8 mouse cellular contexts compared by ENCODE assay signal in the genomic region with DNA sequence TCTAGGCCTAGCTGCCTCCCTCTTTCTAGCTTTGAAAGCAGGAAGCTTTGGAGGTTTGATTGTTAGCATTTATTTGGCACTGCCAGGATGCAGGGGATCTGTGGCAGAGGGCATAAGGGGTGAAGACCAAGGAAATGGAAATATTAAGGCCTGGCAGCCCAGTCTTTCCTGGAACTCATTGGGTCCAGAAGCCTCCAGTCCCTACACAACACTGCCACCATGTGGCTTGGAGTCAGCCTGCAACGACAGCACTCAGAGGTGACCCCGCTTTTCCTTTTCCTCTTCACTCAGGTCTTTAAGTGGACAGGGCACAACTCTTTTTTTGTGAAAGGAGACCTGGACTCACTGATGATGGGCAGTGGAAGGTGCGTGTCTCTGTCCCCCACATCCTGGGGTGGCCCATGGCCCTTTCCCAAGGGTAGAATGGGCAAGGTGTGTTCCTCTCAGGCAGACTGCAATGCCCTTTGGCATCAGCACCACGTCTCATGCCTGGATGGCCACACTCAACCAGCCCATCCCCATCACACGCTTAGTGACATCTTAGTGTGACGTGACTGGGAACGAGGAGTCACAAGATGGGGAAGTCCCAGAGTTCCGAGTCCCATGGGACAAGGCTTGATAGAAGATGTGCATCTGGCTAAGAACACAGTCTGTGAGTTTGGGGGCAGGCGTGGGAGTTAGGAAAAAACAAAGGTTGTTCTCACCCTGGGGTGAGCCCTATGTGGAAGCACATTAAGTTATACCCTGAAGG. TPM values are rescaled to one million over a fixed set of nuclear protein-coding genes. Genes with fewer than 3 reads are reported as not detected.
A peak's percentile ranks its signal among the peaks of the same experiment; 100 is the strongest.
DNase-seq lines count a peak whose midpoint lies in the region; ATAC-seq and TF ChIP-seq lines count a peak whose summit lies in the region.

No protein-coding gene starts in this region.

- H3K4me2 ChIP-seq in intestine, embryonic 15.5 days (replicated peaks), result no peak overlapping the region
- H3K4me2 ChIP-seq in liver, embryonic 16.5 days (ENCODE audit: low read depth, low read length), result no peak overlapping the region
- H3K4me2 ChIP-seq in neural tube, embryonic 15.5 days, result no peak overlapping the region

- no peaks in the 10 kb centered on the region for H3K79me2 ChIP-seq in C2C12 (ENCODE audit: control insufficient read depth, insufficient read depth)

- H3K4me3 ChIP-seq in C2C12 (ENCODE audit: insufficient read depth, poor library complexity, severe bottlenecking), result no peak overlapping the region
- no peak overlapping the region for H3K4me3 ChIP-seq in gastrocnemius, adult 2 months
- H3K4me3 ChIP-seq in intestine, embryonic 15.5 days (replicated peaks), result no peak overlapping the region
- H3K4me3 ChIP-seq in liver, embryonic 16.5 days (ENCODE audit: low read depth, low read length), result no peak overlapping the region
- H3K4me3 ChIP-seq in neural tube, embryonic 15.5 days (replicated peaks), result no peak overlapping the region

- no peaks in the 10 kb centered on the region for H3K79me3 ChIP-seq in C2C12 (ENCODE audit: low read depth)

- H3K4me1 ChIP-seq in intestine, embryonic 15.5 days (replicated peaks), result 0 out of 2 replicates have a peak, but pooled peaks cover 4% of the 10 kb centered on the region
- no peaks in the 10 kb centered on the region for H3K4me1 ChIP-seq in liver, embryonic 16.5 days (ENCODE audit: control insufficient read depth, low read depth, low read length)
- peaks cover 22% of the 10 kb centered on the region for H3K4me1 ChIP-seq in neural tube, embryonic 15.5 days

- intact Hi-C loops in gastrocnemius, adult 2 months (cut with DNase I), result loop anchor here (2.0 to 10.0 kb wide), 4 partner anchors 63 to 288 kb away; no protein-coding TSS in a partner anchor

- no peaks in the 10 kb centered on the region for H3K36me3 ChIP-seq in C2C12 (ENCODE audit: control insufficient read depth, insufficient read depth)
- no peaks in the 10 kb centered on the region; the same call in 1 of the 2 replicates for H3K36me3 ChIP-seq in intestine, embryonic 15.5 days
- H3K36me3 ChIP-seq in liver, embryonic 16.5 days (ENCODE audit: control insufficient read depth, insufficient read depth), result no peaks in the 10 kb centered on the region
- peaks cover 6% of the 10 kb centered on the region; the same call in 1 of the 2 replicates for H3K36me3 ChIP-seq in neural tube, embryonic 15.5 days

- no peak overlapping the region for H3K9ac ChIP-seq in intestine, embryonic 15.5 days
- no peak overlapping the region for H3K9ac ChIP-seq in liver, embryonic 16.5 days (ENCODE audit: low read depth, low read length)
- no peak overlapping the region for H3K9ac ChIP-seq in neural tube, embryonic 15.5 days (replicated peaks)

- no peaks in the 10 kb centered on the region for H3K9me3 ChIP-seq in intestine, embryonic 15.5 days
- no peaks in the 10 kb centered on the region for H3K9me3 ChIP-seq in liver, embryonic 16.5 days (replicated peaks; ENCODE audit: control insufficient read depth, low read length)
- H3K9me3 ChIP-seq in neural tube, embryonic 15.5 days (replicated peaks), result no peaks in the 10 kb centered on the region

- peak; percentile 37 for DNase-seq in Muller cell, postnatal 12 days (ENCODE audit: inconsistent ontology term)
- peak; percentile 78 for DNase-seq in cerebellum, adult 9-11 months
- DNase-seq in gastrocnemius, adult 2 months, result peak; percentile 76
- DNase-seq in T-cell, adult 2 months (ENCODE audit: low spot score), result no peak

- TF ChIP-seq CTCF in C2C12 (IDR thresholded peaks at IDR 0.05; ENCODE audit: control insufficient read depth, insufficient read depth, insufficient read length), result peak; percentile 93
- peak; percentile 92 for TF ChIP-seq CTCF in gastrocnemius, adult 2 months (IDR thresholded peaks at IDR 0.05)

- H3ac ChIP-seq in C2C12 (ENCODE audit: control insufficient read depth, insufficient read length, low read depth), result no peak overlapping the region

- 69% methylated on average over 9 of the region's 9 CpGs for WGBS in intestine, embryonic 15.5 days
- 55% methylated on average over 9 of the region's 9 CpGs for WGBS in liver, embryonic 16.5 days (ENCODE audit: insufficient replicate concordance)
- WGBS in neural tube, embryonic 15.5 days, result 70% methylated on average over 9 of the region's 9 CpGs

- no peaks in the 10 kb centered on the region for H3K27me3 ChIP-seq in C2C12 (ENCODE audit: control insufficient read depth, insufficient read depth, insufficient read length)
- H3K27me3 ChIP-seq in intestine, embryonic 15.5 days (replicated peaks), result no peaks in the 10 kb centered on the region
- H3K27me3 ChIP-seq in liver, embryonic 16.5 days (ENCODE audit: control insufficient read depth, insufficient read depth, low read depth, low read length), result no peaks in the 10 kb centered on the region
- no peaks in the 10 kb centered on the region for H3K27me3 ChIP-seq in neural tube, embryonic 15.5 days (replicated peaks)

- H3K27ac ChIP-seq in gastrocnemius, adult 2 months, result no peak overlapping the region
- no peak overlapping the region for H3K27ac ChIP-seq in intestine, embryonic 15.5 days
- H3K27ac ChIP-seq in liver, embryonic 16.5 days (ENCODE audit: low read length), result no peak overlapping the region
- H3K27ac ChIP-seq in neural tube, embryonic 15.5 days (replicated peaks), result no peak overlapping the region

- ATAC-seq in intestine, embryonic 15.5 days, result peak; percentile 69; the same call in 1 of the 2 replicates
- peak; percentile 32; the same call in 1 of the 2 replicates for ATAC-seq in liver, embryonic 16.5 days (ENCODE audit: low read depth)
- ATAC-seq in neural tube, embryonic 15.5 days (ENCODE audit: low FRiP score), result peak; percentile 64; the same call in 1 of the 2 replicates

TF ChIP-seq in C2C12, 6 proteins besides CTCF, POLR2A, EP300 and RAD21:
- TF ChIP-seq MAX (IDR thresholded peaks at IDR 0.05) (no peak), MYOG (IDR thresholded peaks at IDR 0.05; ENCODE audit: control insufficient read depth, extremely low read depth, insufficient read length) (no peak), CEBPB (IDR thresholded peaks at IDR 0.05; ENCODE audit: low read depth) (no peak), MYOD1 (IDR thresholded peaks at IDR 0.05; ENCODE audit: control insufficient read depth, insufficient read length, low read depth) (no peak)

RNA-seq across cellular contexts. Expression of a gene that starts 8.3 kb away (rescaled TPM):
- not detected for polyA plus RNA-seq in C2C12 (2012; fragmentation: generic; extraction: Trizol)
- total RNA-seq in gastrocnemius, adult 2 months (2021), result not detected
- polyA plus RNA-seq in intestine, embryonic 15.5 days (2015; fragmentation: Nextera tagmentation; extraction: Ambion mirVana), result not detected in 2 replicates
- polyA plus RNA-seq in liver, embryonic 16.5 days (2015; fragmentation: Nextera tagmentation; extraction: Ambion mirVana), result not detected in 2 replicates
- 0.43 TPM in 1 of 2 replicates, not detected in the other for polyA plus RNA-seq in neural tube, embryonic 15.5 days (2015; fragmentation: Nextera tagmentation; extraction: Ambion mirVana)

RNA-seq across cellular contexts. Expression of a gene that starts 16.1 kb away (rescaled TPM):
- polyA plus RNA-seq in C2C12 (2012; fragmentation: generic; extraction: Trizol), result 13.9 TPM
- 1 to 10 TPM; 2.8 to 4.5 TPM for total RNA-seq in gastrocnemius, adult 2 months (2021)
- 2.0 and 2.3 TPM in 2 replicates for polyA plus RNA-seq in intestine, embryonic 15.5 days (2015; fragmentation: Nextera tagmentation; extraction: Ambion mirVana)
- polyA plus RNA-seq in liver, embryonic 16.5 days (2015; fragmentation: Nextera tagmentation; extraction: Ambion mirVana), result 1.4 and 1.8 TPM in 2 replicates
- 3.3 and 4.9 TPM in 2 replicates for polyA plus RNA-seq in neural tube, embryonic 15.5 days (2015; fragmentation: Nextera tagmentation; extraction: Ambion mirVana)

RNA-seq across cellular contexts. Expression of a gene that starts 39.9 kb away (rescaled TPM):
- polyA plus RNA-seq in C2C12 (2012; fragmentation: generic; extraction: Trizol), result 30.2 TPM
- 10 to 100 TPM; 15.1 to 15.8 TPM for total RNA-seq in gastrocnemius, adult 2 months (2021)
- polyA plus RNA-seq in intestine, embryonic 15.5 days (2015; fragmentation: Nextera tagmentation; extraction: Ambion mirVana), result 23.5 and 23.7 TPM in 2 replicates
- polyA plus RNA-seq in liver, embryonic 16.5 days (2015; fragmentation: Nextera tagmentation; extraction: Ambion mirVana), result 14.9 and 16.3 TPM in 2 replicates
- 11.9 and 14.6 TPM in 2 replicates for polyA plus RNA-seq in neural tube, embryonic 15.5 days (2015; fragmentation: Nextera tagmentation; extraction: Ambion mirVana)
